Mouse (Mus musculus) intestine, embryonic 16.5 days (tissue): ENCODE data around the gene Olfr288. TPM values are rescaled to one million over a fixed set of nuclear protein-coding genes. Genes with fewer than 3 reads are reported as not detected.

ENCODE experiments used
- ATAC-seq: fragments of 200-750 bp; cut with Nextera tagmentation; 2 replicates; pipeline ENCODE4 v1.8.0; 2017; ENCODE audit warnings: moderate TSS enrichment, moderate library complexity
- H3K27ac ChIP-seq: fragments of 300-500 bp; sonication (generic); 2 replicates; pipeline ENCODE4 v1.5.1; 2014; ENCODE audit warnings: mild to moderate bottlenecking, low read length
- H3K27me3 ChIP-seq: fragments of 300-500 bp; sonication (generic); replicated peaks from 2 replicates; pipeline ENCODE4 v1.6.1; 2014; ENCODE audit warnings: low read length, control low read depth, mixed read lengths; ENCODE audit not compliant: control insufficient read depth, insufficient read depth
- H3K36me3 ChIP-seq: fragments of 300-500 bp; sonication (generic); 2 replicates; pipeline ENCODE4 v1.6.1; 2014; ENCODE audit warnings: low read length, control low read depth; ENCODE audit not compliant: control insufficient read depth, insufficient read depth
- H3K4me1 ChIP-seq: fragments of 300-500 bp; sonication (generic); 2 replicates; pipeline ENCODE4 v1.6.1; 2014; ENCODE audit warnings: low read length, control low read depth, mixed read lengths; ENCODE audit not compliant: control insufficient read depth, insufficient read depth
- H3K4me2 ChIP-seq: fragments of 300-500 bp; sonication (generic); 2 replicates; pipeline ENCODE4 v1.6.1; 2014; ENCODE audit warnings: low read depth, low read length, control low read depth
- H3K4me3 ChIP-seq: fragments of 300-500 bp; sonication (generic); 2 replicates; pipeline ENCODE4 v1.5.1; 2014; ENCODE audit warnings: mild to moderate bottlenecking, low read length
- H3K9ac ChIP-seq: fragments of 300-500 bp; sonication (generic); 2 replicates; pipeline ENCODE4 v1.6.1; 2014; ENCODE audit warnings: low read depth, low read length
- H3K9me3 ChIP-seq: fragments of 300-500 bp; sonication (generic); 2 replicates; pipeline ENCODE4 v1.6.1; 2016; ENCODE audit warnings: low read length, control low read depth; ENCODE audit not compliant: control insufficient read depth
- WGBS: fragments of 180-500 bp; shearing (Covaris S2); extraction: QIAGEN DNeasy Blood & Tissue Kit; methylation state at CpG from one replicate; pipeline ENCODE4 v1.1.7; 2014; 5-methylcytosine and 5-hydroxymethylcytosine counted together
- polyA plus RNA-seq: library from polyadenylated mRNA; unstranded; fragments of >200 nt; fragmentation: Nextera tagmentation; extraction: Ambion mirVana; gene quantifications from 2 replicates; pipeline ENCODE4 v1.2.1, GENCODE M21; 2015

Olfr288 gene
- not detected in 2 replicates for polyA plus RNA-seq

GRCm38 (mm10) chr15:98195442-98195841 is at the start of gene Olfr288:
Olfr288 (minus strand) TSS chr15:98195542.
- Histone ChIP-seq H3K4me3 (no peak within 1 kb of the TSS), H3K27me3 (no peaks in the 10 kb centered on the region), H3K9me3 (no peaks in the 10 kb centered on the region), H3K27ac (no peak within 1 kb of the TSS), H3K4me2 (no peak within 1 kb of the TSS), H3K4me1 (no peaks in the 10 kb centered on the region), H3K36me3 (no peaks in the 10 kb centered on the region), H3K9ac (no peak within 1 kb of the TSS)
- no peak for ATAC-seq
- WGBS: 66% methylated on average over 3 of the region's 3 CpGs

- no peak for ATAC-seq
- Histone ChIP-seq H3K27me3 (no peaks in the 10 kb centered on the region), H3K9me3 (no peaks in the 10 kb centered on the region), H3K4me3 (no peak overlapping the region), H3K4me2 (no peak overlapping the region), H3K4me1 (no peaks in the 10 kb centered on the region), H3K9ac (no peak overlapping the region), H3K36me3 (no peaks in the 10 kb centered on the region), H3K27ac (no peak overlapping the region)
- 91% methylated on average over 4 of the region's 4 CpGs for WGBS
Measured at GRCm38 (mm10) chr15:98235442-98235841, 40.1 kb upstream of the Olfr288 start.

- Histone ChIP-seq H3K9ac (no peak within 1 kb of the TSS), H3K27ac (no peak within 1 kb of the TSS), H3K36me3 (no peaks in the 10 kb centered on the region), H3K4me2 (no peak within 1 kb of the TSS), H3K27me3 (no peaks in the 10 kb centered on the region), H3K9me3 (no peaks in the 10 kb centered on the region), H3K4me3 (no peak within 1 kb of the TSS), H3K4me1 (no peaks in the 10 kb centered on the region)
- ATAC-seq: no peak
- 82% methylated on average over 4 of the region's 4 CpGs for WGBS
Measured at GRCm38 (mm10) chr15:98234350-98234749, 39.0 kb upstream of the Olfr288 start, which contains the start of gene Olfr286. Olfr286 (minus strand) TSS chr15:98234450.

GRCm38 (mm10) chr15:98226096-98226495 is 30.8 kb upstream of the Olfr288 start:
- no peaks in the 10 kb centered on the region for H3K4me1 ChIP-seq
- no peak for ATAC-seq
- no peak overlapping the region for H3K27ac ChIP-seq
- H3K27me3 ChIP-seq: no peaks in the 10 kb centered on the region
- no peak overlapping the region for H3K4me3 ChIP-seq
- no peak overlapping the region for H3K9ac ChIP-seq
- no peaks in the 10 kb centered on the region for H3K9me3 ChIP-seq
- WGBS: 81% methylated on average over 7 of the region's 7 CpGs
- no peaks in the 10 kb centered on the region for H3K36me3 ChIP-seq
- no peak overlapping the region for H3K4me2 ChIP-seq

- no peaks in the 10 kb centered on the region for H3K4me1 ChIP-seq
- no peaks in the 10 kb centered on the region for H3K27me3 ChIP-seq
- H3K4me3 ChIP-seq: no peak overlapping the region
- H3K4me2 ChIP-seq: no peak overlapping the region
- no peaks in the 10 kb centered on the region for H3K9me3 ChIP-seq
- no peak for ATAC-seq
- H3K36me3 ChIP-seq: no peaks in the 10 kb centered on the region
- H3K27ac ChIP-seq: no peak overlapping the region
- H3K9ac ChIP-seq: no peak overlapping the region
- 44% methylated on average over 16 of the region's 16 CpGs for WGBS
Measured at GRCm38 (mm10) chr15:98225610-98226009, 30.3 kb upstream of the Olfr288 start.

GRCm38 (mm10) chr15:98222377-98222776 is 27.0 kb upstream of the Olfr288 start:
- Histone ChIP-seq H3K9me3 (no peaks in the 10 kb centered on the region), H3K27ac (no peak overlapping the region), H3K4me1 (no peaks in the 10 kb centered on the region), H3K4me2 (no peak overlapping the region), H3K36me3 (no peaks in the 10 kb centered on the region), H3K27me3 (no peaks in the 10 kb centered on the region), H3K4me3 (no peak overlapping the region), H3K9ac (no peak overlapping the region)
- ATAC-seq: no peak

- H3K4me3 ChIP-seq: no peak within 1 kb of the TSS
- H3K27ac ChIP-seq: no peak within 1 kb of the TSS
- H3K9ac ChIP-seq: no peak within 1 kb of the TSS
- H3K4me2 ChIP-seq: no peak within 1 kb of the TSS
- no peaks in the 10 kb centered on the region for H3K36me3 ChIP-seq
- no peaks in the 10 kb centered on the region for H3K9me3 ChIP-seq
- H3K27me3 ChIP-seq: no peaks in the 10 kb centered on the region
- H3K4me1 ChIP-seq: no peaks in the 10 kb centered on the region
- no peak for ATAC-seq
- 72% methylated on average over 4 of the region's 4 CpGs for WGBS
Measured at GRCm38 (mm10) chr15:98220877-98221276, 25.5 kb upstream of the Olfr288 start, which contains the start of the genes Gm44579 and Olfr287. Gm44579 (minus strand) TSS chr15:98220977. Olfr287 (minus strand) TSS chr15:98221056.

GRCm38 (mm10) chr15:98214130-98214529 is 18.8 kb upstream of the Olfr288 start:
- Histone ChIP-seq H3K9ac (no peak overlapping the region), H3K27ac (no peak overlapping the region), H3K9me3 (no peaks in the 10 kb centered on the region), H3K4me1 (no peaks in the 10 kb centered on the region), H3K4me3 (no peak overlapping the region), H3K4me2 (no peak overlapping the region), H3K36me3 (no peaks in the 10 kb centered on the region), H3K27me3 (no peaks in the 10 kb centered on the region)
- WGBS: 63% methylated on average over 5 of the region's 5 CpGs
- ATAC-seq: no peak

GRCm38 (mm10) chr15:98213336-98213870 is 18.1 kb upstream of the Olfr288 start:
- H3K36me3 ChIP-seq: no peaks in the 10 kb centered on the region
- no peaks in the 10 kb centered on the region for H3K4me1 ChIP-seq
- no peak overlapping the region for H3K4me3 ChIP-seq
- H3K27ac ChIP-seq: no peak overlapping the region
- H3K9ac ChIP-seq: no peak overlapping the region
- WGBS: 77% methylated on average over 5 of the region's 5 CpGs
- ATAC-seq: no peak
- no peaks in the 10 kb centered on the region for H3K27me3 ChIP-seq
- no peak overlapping the region for H3K4me2 ChIP-seq
- H3K9me3 ChIP-seq: no peaks in the 10 kb centered on the region

- Histone ChIP-seq H3K4me2 (no peak overlapping the region), H3K9ac (no peak overlapping the region), H3K4me1 (no peaks in the 10 kb centered on the region), H3K27me3 (no peaks in the 10 kb centered on the region), H3K27ac (no peak overlapping the region), H3K36me3 (no peaks in the 10 kb centered on the region), H3K4me3 (no peak overlapping the region), H3K9me3 (no peaks in the 10 kb centered on the region)
- ATAC-seq: no peak
- WGBS: 79% methylated on average over 7 of the region's 7 CpGs
Measured at GRCm38 (mm10) chr15:98209676-98210075, 14.3 kb upstream of the Olfr288 start.
